ENCODE assay signal across 18 mouse cellular contexts in genomic region chr3:142043006-142043405, GRCm38 (mm10).
"Had no signal": no experiment of that assay in that cellular context is flagged by ENCODE, and none has a peak within 500 bp of the region (broad histone marks: within the 10 kb centered on the region; RNA-seq: fewer than 3 reads in every experiment).

No protein-coding gene starts in this region.

- H3K27ac ChIP-seq: lung, embryonic 15.5 days; macrophage; midbrain, embryonic 13.5 days; midbrain, embryonic 15.5 days; neural tube, embryonic 13.5 days; neural tube, embryonic 15.5 days had no signal

- H3K4me2 ChIP-seq: lung, embryonic 15.5 days; midbrain, embryonic 13.5 days; midbrain, embryonic 15.5 days; neural tube, embryonic 13.5 days; neural tube, embryonic 15.5 days had no signal

- H3K9me3 ChIP-seq: lung, embryonic 15.5 days; midbrain, embryonic 13.5 days; midbrain, embryonic 15.5 days; neural tube, embryonic 13.5 days; neural tube, embryonic 15.5 days had no signal

- DNase-seq: liver, postnatal 0 days; lung, adult 2 months; lung, postnatal 14 days; right cerebral cortex, adult 18-20 months; right cerebral cortex, postnatal 25 days; right cerebral cortex, postnatal 4 days; spleen, adult 18-20 months; thymus, adult 18-20 months; thymus, postnatal 14 days; thymus, postnatal 36 days had no signal

- H3K27me3 ChIP-seq: lung, embryonic 15.5 days; megakaryocyte, embryonic 14.5 days; midbrain, embryonic 13.5 days; midbrain, embryonic 15.5 days; neural tube, embryonic 13.5 days; neural tube, embryonic 15.5 days had no signal

- H3K9ac ChIP-seq: liver, postnatal 0 days; lung, embryonic 15.5 days; midbrain, embryonic 13.5 days; midbrain, embryonic 15.5 days; neural tube, embryonic 13.5 days; neural tube, embryonic 15.5 days had no signal

- H3K4me1 ChIP-seq: lung, embryonic 15.5 days; megakaryocyte, embryonic 14.5 days; midbrain, embryonic 13.5 days; midbrain, embryonic 15.5 days; neural tube, embryonic 13.5 days; neural tube, embryonic 15.5 days had no signal

- ATAC-seq: liver, postnatal 0 days; lung, postnatal 0 days; midbrain, embryonic 13.5 days; midbrain, embryonic 15.5 days had no signal

- H3K4me3 ChIP-seq: lung, embryonic 15.5 days; megakaryocyte, embryonic 14.5 days; midbrain, embryonic 13.5 days; midbrain, embryonic 15.5 days; neural tube, embryonic 13.5 days; neural tube, embryonic 15.5 days had no signal

- H3K36me3 ChIP-seq: lung, embryonic 15.5 days; midbrain, embryonic 13.5 days; midbrain, embryonic 15.5 days; neural tube, embryonic 13.5 days; neural tube, embryonic 15.5 days had no signal
